ENCODE assay signal across 8 mouse cellular contexts in genomic region chr12:113143164-113143563, GRCm38 (mm10). TPM values are rescaled to one million over a fixed set of nuclear protein-coding genes. Genes with fewer than 3 reads are reported as not detected.
DNase-seq lines count a peak whose midpoint lies in the region; ATAC-seq lines count a peak whose summit lies in the region.

No protein-coding gene starts in this region.

- no peaks in the 10 kb centered on the region for H3K27me3 ChIP-seq in forebrain, embryonic 15.5 days
- H3K27me3 ChIP-seq in intestine, embryonic 14.5 days (replicated peaks; ENCODE audit: control insufficient read depth, insufficient read depth, low read length): peaks cover 14% of the 10 kb centered on the region

- peaks cover 14% of the 10 kb centered on the region; the same call in 1 of the 2 replicates for H3K4me1 ChIP-seq in brown adipose tissue, adult 24 weeks (ENCODE audit: control insufficient read depth, insufficient read depth, insufficient read length, low read length)
- peaks cover 51% of the 10 kb centered on the region for H3K4me1 ChIP-seq in forebrain, embryonic 15.5 days
- peaks cover 32% of the 10 kb centered on the region for H3K4me1 ChIP-seq in intestine, embryonic 14.5 days (replicated peaks; ENCODE audit: control insufficient read depth, insufficient read depth, low read length)

- H3K36me3 ChIP-seq in forebrain, embryonic 15.5 days: peaks cover 18% of the 10 kb centered on the region
- H3K36me3 ChIP-seq in intestine, embryonic 14.5 days (ENCODE audit: control insufficient read depth, insufficient read depth, low read length): peaks cover 4% of the 10 kb centered on the region

- no peak for ATAC-seq in forebrain, embryonic 15.5 days (replicated peaks)
- no peak for ATAC-seq in intestine, embryonic 14.5 days (replicated peaks; ENCODE audit: low FRiP score, low TSS enrichment, low read depth)
- ATAC-seq in cerebellum, adult (ENCODE audit: insufficient number of reproducible peaks, low FRiP score, low TSS enrichment): no peak

- DNase-seq in intestine, embryonic 14.5 days (ENCODE audit: low spot score): no peak
- peak; percentile 70 for DNase-seq in lung, postnatal 36 days
- DNase-seq in adrenal gland, adult 18-20 months (ENCODE audit: low spot score in 2 of 2): no peak
- no peak for DNase-seq in right cerebral cortex, postnatal 36 days (ENCODE audit: low spot score in 2 of 2)
- DNase-seq in layer of hippocampus, postnatal 36 days: no peak

- 64% methylated on average over 7 of the region's 7 CpGs for WGBS in forebrain, embryonic 15.5 days
- WGBS in intestine, embryonic 14.5 days: 50% methylated on average over 7 of the region's 7 CpGs

- peak overlapping the region; percentile 62 for H3K4me2 ChIP-seq in forebrain, embryonic 15.5 days (replicated peaks)
- peak overlapping the region; percentile 50 for H3K4me2 ChIP-seq in intestine, embryonic 14.5 days (ENCODE audit: low read length)

- H3K27ac ChIP-seq in brown adipose tissue, adult 24 weeks (replicated peaks; ENCODE audit: low read depth, low read length): peak overlapping the region; percentile 88
- H3K27ac ChIP-seq in forebrain, embryonic 15.5 days (replicated peaks): no peak overlapping the region
- peak overlapping the region; percentile 33; the same call in 1 of the 2 replicates for H3K27ac ChIP-seq in intestine, embryonic 14.5 days (ENCODE audit: low read depth)

- H3K4me3 ChIP-seq in brown adipose tissue, adult 24 weeks (ENCODE audit: insufficient read depth, low read depth, low read length): peak overlapping the region; percentile 57
- peak overlapping the region; percentile 70 for H3K4me3 ChIP-seq in forebrain, embryonic 15.5 days
- 0 out of 2 replicates have a peak overlapping the region, but pooled peaks have one; percentile 48 for H3K4me3 ChIP-seq in intestine, embryonic 14.5 days (ENCODE audit: low read depth, low read length)

- peak overlapping the region; percentile 51 for H3K9ac ChIP-seq in forebrain, embryonic 15.5 days (replicated peaks)
- peak overlapping the region; percentile 8 for H3K9ac ChIP-seq in intestine, embryonic 14.5 days (ENCODE audit: low read length)

- no peaks in the 10 kb centered on the region for H3K9me3 ChIP-seq in forebrain, embryonic 15.5 days
- no peaks in the 10 kb centered on the region for H3K9me3 ChIP-seq in intestine, embryonic 14.5 days (ENCODE audit: control insufficient read depth, low read length)

RNA-seq across cellular contexts. Expression of gene Crip1, which starts 3.0 kb away (rescaled TPM):
- polyA plus RNA-seq in brown adipose tissue, adult 24 weeks (2012; ENCODE audit: insufficient read depth, insufficient read length, missing spikeins): 117 and 127 TPM in 2 replicates
- polyA plus RNA-seq in forebrain, embryonic 15.5 days (2015; fragmentation: Nextera tagmentation; extraction: Ambion mirVana): 29.1 and 31.5 TPM in 2 replicates
- 266 and 312 TPM in 2 replicates for polyA plus RNA-seq in intestine, embryonic 14.5 days (2014; fragmentation: Nextera tagmentation; extraction: Ambion mirVana)
- 100 to 1,000 TPM in 1 of 2 experiments, 10 to 100 TPM in 1; 52.9 to 106 TPM for total RNA-seq in adrenal gland, adult 18-20 months (2021)
- total RNA-seq in layer of hippocampus, postnatal 36 days (2021): 10 to 100 TPM in 1 of 2 experiments, 1 to 10 TPM in 1; 8.9 to 12.6 TPM

RNA-seq across cellular contexts. Expression of gene Crip2, which starts 3.1 kb away (rescaled TPM):
- 29.0 and 29.8 TPM in 2 replicates for polyA plus RNA-seq in brown adipose tissue, adult 24 weeks (2012; ENCODE audit: insufficient read depth, insufficient read length, missing spikeins)
- polyA plus RNA-seq in forebrain, embryonic 15.5 days (2015; fragmentation: Nextera tagmentation; extraction: Ambion mirVana): 407 and 414 TPM in 2 replicates
- 124 and 129 TPM in 2 replicates for polyA plus RNA-seq in intestine, embryonic 14.5 days (2014; fragmentation: Nextera tagmentation; extraction: Ambion mirVana)
- total RNA-seq in adrenal gland, adult 18-20 months (2021): 10 to 100 TPM; 48.1 to 55.6 TPM
- 10 to 100 TPM; 93.0 to 95.4 TPM for total RNA-seq in layer of hippocampus, postnatal 36 days (2021)

RNA-seq across cellular contexts. Expression of gene Tedc1, which starts 13.1 kb away (rescaled TPM):
- polyA plus RNA-seq in brown adipose tissue, adult 24 weeks (2012; ENCODE audit: insufficient read depth, insufficient read length, missing spikeins): not detected in 2 replicates
- 22.6 and 24.9 TPM in 2 replicates for polyA plus RNA-seq in forebrain, embryonic 15.5 days (2015; fragmentation: Nextera tagmentation; extraction: Ambion mirVana)
- 24.2 and 27.9 TPM in 2 replicates for polyA plus RNA-seq in intestine, embryonic 14.5 days (2014; fragmentation: Nextera tagmentation; extraction: Ambion mirVana)
- total RNA-seq in adrenal gland, adult 18-20 months (2021): under 1 TPM; 0.83 to 0.93 TPM
- total RNA-seq in layer of hippocampus, postnatal 36 days (2021): 1 to 10 TPM in 1 of 2 experiments, under 1 TPM in 1; 0.82 to 1.5 TPM

RNA-seq across cellular contexts. Expression of gene Tmem121, which starts 42.6 kb away (rescaled TPM):
- polyA plus RNA-seq in brown adipose tissue, adult 24 weeks (2012; ENCODE audit: insufficient read depth, insufficient read length, missing spikeins): not detected in 2 replicates
- polyA plus RNA-seq in forebrain, embryonic 15.5 days (2015; fragmentation: Nextera tagmentation; extraction: Ambion mirVana): 38.9 and 41.1 TPM in 2 replicates
- 6.6 and 7.6 TPM in 2 replicates for polyA plus RNA-seq in intestine, embryonic 14.5 days (2014; fragmentation: Nextera tagmentation; extraction: Ambion mirVana)
- total RNA-seq in adrenal gland, adult 18-20 months (2021): 1 to 10 TPM; 5.4 to 7.2 TPM
- 10 to 100 TPM; 20.5 to 23.8 TPM for total RNA-seq in layer of hippocampus, postnatal 36 days (2021)

RNA-seq across cellular contexts. Expression of gene Mta1, which starts 45.1 kb away (rescaled TPM):
- 19.6 and 20.6 TPM in 2 replicates for polyA plus RNA-seq in brown adipose tissue, adult 24 weeks (2012; ENCODE audit: insufficient read depth, insufficient read length, missing spikeins)
- polyA plus RNA-seq in forebrain, embryonic 15.5 days (2015; fragmentation: Nextera tagmentation; extraction: Ambion mirVana): 15.2 and 17.9 TPM in 2 replicates
- 17.6 and 21.3 TPM in 2 replicates for polyA plus RNA-seq in intestine, embryonic 14.5 days (2014; fragmentation: Nextera tagmentation; extraction: Ambion mirVana)
- 10 to 100 TPM; 61.6 to 89.6 TPM for total RNA-seq in adrenal gland, adult 18-20 months (2021)
- 10 to 100 TPM; 69.1 to 77.8 TPM for total RNA-seq in layer of hippocampus, postnatal 36 days (2021)

Comparison
In these comparisons a context has a peak if more than half of its experiments do, and no peak if none do; other contexts are left out.
1. RNA of gene Tedc1, which starts 13.1 kb away (polyA plus RNA-seq): 24.2 to 27.9 TPM in intestine, embryonic 14.5 days and 22.6 to 24.9 TPM in forebrain, embryonic 15.5 days; not detected in brown adipose tissue, adult 24 weeks; every median in the first group is over 10 times any median in the second.
2. Peak in every context shown above with its lines, with median percentiles within 50 percentile points of each other: H3K4me3 ChIP-seq.